23 mouse cellular contexts compared by ENCODE assay signal in the genomic region with DNA sequence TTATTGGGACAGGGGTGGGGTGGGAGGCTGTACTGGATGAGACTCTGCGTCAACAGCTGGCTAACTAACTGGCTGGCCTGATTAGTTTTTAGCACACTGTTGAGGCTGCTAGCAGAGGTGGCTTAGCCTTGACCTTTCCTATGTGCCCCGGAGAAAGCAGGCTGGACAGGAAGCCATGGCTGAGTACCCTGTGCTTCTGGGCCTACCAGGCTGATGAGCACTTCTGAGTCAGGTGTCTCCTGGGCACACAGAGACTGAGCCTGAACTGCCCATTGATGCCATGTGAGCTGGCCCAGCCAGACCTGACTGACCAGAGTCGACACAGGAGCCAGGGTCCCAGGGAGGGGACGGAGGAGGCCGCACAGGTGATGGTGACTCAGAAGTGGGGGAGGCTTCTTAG.
A peak's percentile ranks its signal among the peaks of the same experiment; 100 is the strongest.
DNase-seq lines count a peak whose midpoint lies in the region; ATAC-seq and TF ChIP-seq lines count a peak whose summit lies in the region.
"Had no signal": no experiment of that assay in that cellular context is flagged by ENCODE, and none has a peak within 500 bp of the region (broad histone marks: within the 10 kb centered on the region; RNA-seq: fewer than 3 reads in every experiment).

No protein-coding gene starts in this region.

- no peak overlapping the region for H3K9ac ChIP-seq in kidney, postnatal 0 days (ENCODE audit: low read depth, low read length)
- H3K9ac ChIP-seq: forebrain, postnatal 0 days; hindbrain, embryonic 12.5 days; liver, embryonic 15.5 days; lung, embryonic 15.5 days had no signal

- TF ChIP-seq CTCF in gastrocnemius, adult 2 months (IDR thresholded peaks at IDR 0.05): no peak
- no peak for TF ChIP-seq CTCF in kidney, postnatal 0 days (IDR thresholded peaks at IDR 0.05; ENCODE audit: low read depth)
- no peak for TF ChIP-seq CTCF in testis, adult 2 months (IDR thresholded peaks at IDR 0.05; ENCODE audit: control insufficient read depth, insufficient read depth, insufficient replicate concordance, low read depth, low read length)

- peak; percentile 43; the same call in 1 of the 2 replicates for ATAC-seq in kidney, postnatal 0 days (replicated peaks; ENCODE audit: low FRiP score, low read depth)

- peak; percentile 70 to 73 for DNase-seq in adrenal gland, adult (ENCODE audit: inconsistent age in 2 of 2, low spot score in 1 of 2)
- no peak for DNase-seq in adrenal gland, postnatal 14 days
- no peak for DNase-seq in gastrocnemius, adult 2 months
- no peak for DNase-seq in gastrocnemius, postnatal 4 days (ENCODE audit: low spot score in 2 of 2)
- DNase-seq in kidney, postnatal 0 days (ENCODE audit: low spot score): no peak
- DNase-seq in kidney, postnatal 14 days: no peak
- DNase-seq in testis, postnatal 14 days (ENCODE audit: low spot score): no peak
- DNase-seq: cerebellum, adult 2 months; cerebellum, postnatal 25 days; forebrain, postnatal 0 days; gastrocnemius, postnatal 25 days; heart, adult 2 months; heart, postnatal 14 days; liver had no signal

- H3K4me2 ChIP-seq in kidney, postnatal 0 days (ENCODE audit: low read length): no peak overlapping the region
- H3K4me2 ChIP-seq: hindbrain, embryonic 12.5 days; liver, embryonic 15.5 days; lung, embryonic 15.5 days had no signal

- 54% methylated on average over 5 of the region's 5 CpGs for WGBS in kidney, postnatal 0 days

- TF ChIP-seq POLR2A in testis, adult 2 months (IDR thresholded peaks at IDR 0.05; ENCODE audit: control insufficient read depth, low read depth, low read length): no peak

- no peaks in the 10 kb centered on the region for H3K4me1 ChIP-seq in kidney, postnatal 0 days (replicated peaks; ENCODE audit: insufficient read depth, low read length)
- H3K4me1 ChIP-seq in testis, adult 2 months (ENCODE audit: control insufficient read depth, insufficient read depth, low read length): peaks cover 3% of the 10 kb centered on the region; the same call in 1 of the 2 replicates
- H3K4me1 ChIP-seq: limb, embryonic 10.5 days; liver, embryonic 15.5 days had no signal

- peak overlapping the region; percentile 40 for H3K27ac ChIP-seq in gastrocnemius, adult 2 months
- H3K27ac ChIP-seq in kidney, postnatal 0 days: no peak overlapping the region
- no peak overlapping the region for H3K27ac ChIP-seq in testis, adult 2 months (ENCODE audit: control insufficient read depth, insufficient read depth, low read depth, low read length)
- H3K27ac ChIP-seq: heart, adult 2 months; hindbrain, embryonic 12.5 days; limb, embryonic 10.5 days; liver, embryonic 15.5 days; lung, embryonic 15.5 days; macrophage had no signal

- H3K27me3 ChIP-seq in kidney, postnatal 0 days (ENCODE audit: insufficient read depth, low read length): no peaks in the 10 kb centered on the region
- H3K27me3 ChIP-seq in testis, adult 2 months (ENCODE audit: control insufficient read depth, insufficient read depth, low read length): no peaks in the 10 kb centered on the region
- H3K27me3 ChIP-seq: hindbrain, embryonic 12.5 days; liver, embryonic 15.5 days; lung, embryonic 15.5 days had no signal

- intact Hi-C loops in gastrocnemius, adult 2 months (cut with DNase I): loop anchor here (2.0 to 5.0 kb wide), 2 partner anchors 214 to 228 kb away; no protein-coding TSS in a partner anchor

- peaks cover 27% of the 10 kb centered on the region; the same call in 1 of the 2 replicates for H3K36me3 ChIP-seq in kidney, postnatal 0 days (ENCODE audit: insufficient read depth, low read length)
- H3K36me3 ChIP-seq in testis, adult 2 months (ENCODE audit: control insufficient read depth, insufficient read depth, low read length): no peaks in the 10 kb centered on the region

- H3K9me3 ChIP-seq in kidney, postnatal 0 days (replicated peaks; ENCODE audit: low read length): no peaks in the 10 kb centered on the region
- H3K9me3 ChIP-seq: heart, embryonic 13.5 days; hindbrain, embryonic 12.5 days; limb, embryonic 10.5 days; liver, embryonic 15.5 days; lung, embryonic 15.5 days had no signal

- no peak overlapping the region for H3K4me3 ChIP-seq in gastrocnemius, adult 2 months
- H3K4me3 ChIP-seq in kidney, postnatal 0 days (replicated peaks; ENCODE audit: low read depth, low read length): no peak overlapping the region
- H3K4me3 ChIP-seq in testis, adult 2 months (ENCODE audit: control insufficient read depth, low read depth, low read length): peak overlapping the region; percentile 37
- H3K4me3 ChIP-seq: heart, adult 2 months; heart, embryonic 13.5 days; hindbrain, embryonic 12.5 days; layer of hippocampus, adult 2 months; limb, embryonic 10.5 days; liver, embryonic 15.5 days; lung, embryonic 15.5 days; myocyte had no signal

Comparison
In these comparisons a context has a peak if more than half of its experiments do, and no peak if none do; other contexts are left out.
1. DNase-seq: peak in adrenal gland, adult (2 of 2); none in adrenal gland, postnatal 14 days (single experiment), gastrocnemius, adult 2 months (single experiment), gastrocnemius, postnatal 4 days (0 of 2), kidney, postnatal 0 days (single experiment), kidney, postnatal 14 days (single experiment) and testis, postnatal 14 days (single experiment).